Mouse (Mus musculus): ENCODE measurements around the gene Ddrgk1. TPM values are rescaled to one million over a fixed set of nuclear protein-coding genes. Genes with fewer than 3 reads are reported as not detected.
"Not testable (repeated sequence)": the region's sequence is repeated elsewhere in the genome, so short reads cannot be mapped to it uniquely, and the experiment has no call there.

The Ddrgk1 gene
- polyA plus RNA-seq, 1 experiment = 134 TPM

- no peaks in the 10 kb centered on the region for H3K4me1 ChIP-seq (ENCODE audit: control insufficient read depth, insufficient read depth, low read length)
- no peak for TF ChIP-seq CTCF (IDR thresholded peaks at IDR 0.05; ENCODE audit: low read depth, low read length)
- H3K27ac ChIP-seq (ENCODE audit: insufficient read depth, low read depth, low read length) = no peak overlapping the region
Observed at GRCm38 (mm10) chr2:130655660-130656339, 8.7 kb downstream of the Ddrgk1 start.

DNA sequence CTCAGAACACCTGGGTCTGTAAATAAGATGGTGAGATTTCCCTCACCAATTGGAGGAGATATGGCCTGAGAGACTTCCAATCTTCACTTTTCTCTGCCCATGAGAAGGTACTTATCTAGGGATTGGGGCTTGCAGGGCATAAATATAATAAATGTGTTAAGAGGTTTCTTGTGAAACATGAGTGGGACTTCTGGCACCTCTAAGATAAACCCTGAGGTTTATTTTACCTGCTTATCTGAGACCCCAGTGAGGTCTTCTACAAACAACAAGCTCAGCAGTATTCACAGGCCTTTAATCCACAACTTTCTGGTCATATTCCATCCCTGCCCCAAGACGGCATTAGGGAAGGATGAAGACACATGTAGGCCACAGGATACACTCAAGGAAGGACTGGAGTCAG, 10.7 kb downstream of the Ddrgk1 start:
- no peak overlapping the region for H3K4me3 ChIP-seq (ENCODE audit: insufficient read depth, low read length)
- TF ChIP-seq CTCF (IDR thresholded peaks at IDR 0.05; ENCODE audit: low read depth, low read length) = no peak
- no peak for TF ChIP-seq POLR2A (IDR thresholded peaks at IDR 0.05; ENCODE audit: borderline replicate concordance, low read depth, low read length)
- H3K4me1 ChIP-seq (ENCODE audit: control insufficient read depth, insufficient read depth, low read length) = no peaks in the 10 kb centered on the region
- no peak overlapping the region for H3K27ac ChIP-seq (ENCODE audit: insufficient read depth, low read depth, low read length)

More at GRCm38 (mm10) chr2:130655660-130656339, 8.7 kb downstream of the Ddrgk1 start:
- no peak overlapping the region for H3K4me3 ChIP-seq (ENCODE audit: insufficient read depth, low read length)

GRCm38 (mm10) chr2:130653303-130653702, 11.2 kb downstream of the Ddrgk1 start:
- H3K4me3 ChIP-seq (ENCODE audit: insufficient read depth, low read length) = no peak overlapping the region
- no peaks in the 10 kb centered on the region for H3K4me1 ChIP-seq (ENCODE audit: control insufficient read depth, insufficient read depth, low read length)
- no peak overlapping the region for H3K27ac ChIP-seq (ENCODE audit: insufficient read depth, low read depth, low read length)
- TF ChIP-seq CTCF (IDR thresholded peaks at IDR 0.05; ENCODE audit: low read depth, low read length) = no peak
- no peak for TF ChIP-seq POLR2A (IDR thresholded peaks at IDR 0.05; ENCODE audit: borderline replicate concordance, low read depth, low read length)

- H3K4me1 ChIP-seq (ENCODE audit: control insufficient read depth, insufficient read depth, low read length); H3K4me3 ChIP-seq (ENCODE audit: insufficient read depth, low read length); H3K27ac ChIP-seq (ENCODE audit: insufficient read depth, low read depth, low read length): not testable (repeated sequence)
Observed at GRCm38 (mm10) chr2:130649028-130649427, 15.4 kb downstream of the Ddrgk1 start.

GRCm38 (mm10) chr2:130645198-130645597, 19.3 kb downstream of the Ddrgk1 start:
- H3K4me3 ChIP-seq (ENCODE audit: insufficient read depth, low read length) = no peak overlapping the region
- TF ChIP-seq CTCF (IDR thresholded peaks at IDR 0.05; ENCODE audit: low read depth, low read length) (no peak), POLR2A (IDR thresholded peaks at IDR 0.05; ENCODE audit: borderline replicate concordance, low read depth, low read length) (no peak)
- H3K4me1 ChIP-seq (ENCODE audit: control insufficient read depth, insufficient read depth, low read length) = peaks cover 6% of the 10 kb centered on the region
- H3K27ac ChIP-seq (ENCODE audit: insufficient read depth, low read depth, low read length) = no peak overlapping the region

DNA sequence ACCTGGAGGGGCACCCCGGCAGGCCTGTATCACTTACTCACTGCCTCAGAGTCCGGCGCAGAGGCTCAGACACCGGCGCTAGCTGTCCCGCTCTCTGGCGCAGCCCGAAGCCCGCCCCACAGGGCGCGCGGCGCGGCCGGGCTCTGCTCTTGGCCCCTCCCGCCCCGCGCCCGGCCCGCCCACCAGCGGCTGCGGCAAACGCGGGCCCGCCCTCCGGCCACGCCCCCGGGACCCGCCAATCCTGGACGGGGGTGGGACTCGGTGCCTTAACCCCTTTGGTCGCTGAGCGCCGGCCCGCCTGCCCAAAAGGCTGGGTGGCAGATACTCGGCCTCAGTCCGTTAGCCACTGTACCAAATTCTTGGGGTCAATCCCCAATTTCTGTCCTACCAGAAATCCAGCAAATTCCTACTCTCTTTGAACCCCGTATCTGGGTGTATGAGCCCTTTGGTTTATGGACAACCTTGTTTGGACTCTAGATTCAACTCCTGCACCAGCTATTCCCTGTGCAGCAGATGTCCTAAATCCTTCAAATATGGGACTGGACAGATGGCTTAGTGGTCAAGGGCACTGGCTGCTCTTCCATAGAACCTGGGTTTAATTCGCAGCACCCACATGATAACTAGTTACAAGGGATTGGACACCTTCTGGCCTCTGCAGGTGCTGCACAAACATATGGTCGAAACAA, 21.6 kb downstream of the Ddrgk1 start, which contains the start of gene Lzts3:
TSS of gene Lzts3 (minus strand) at position 120 of the 686 bp plus-strand sequence.
- Histone ChIP-seq H3K4me3 (ENCODE audit: insufficient read depth, low read length) (peak within 1 kb of the TSS; percentile 78), H3K27ac (ENCODE audit: insufficient read depth, low read depth, low read length) (no peak within 1 kb of the TSS), H3K4me1 (ENCODE audit: control insufficient read depth, insufficient read depth, low read length) (peaks cover 6% of the 10 kb centered on the region)
- no peak for TF ChIP-seq CTCF (IDR thresholded peaks at IDR 0.05; ENCODE audit: low read depth, low read length)
- no peak for TF ChIP-seq POLR2A (IDR thresholded peaks at IDR 0.05; ENCODE audit: borderline replicate concordance, low read depth, low read length)

DNA sequence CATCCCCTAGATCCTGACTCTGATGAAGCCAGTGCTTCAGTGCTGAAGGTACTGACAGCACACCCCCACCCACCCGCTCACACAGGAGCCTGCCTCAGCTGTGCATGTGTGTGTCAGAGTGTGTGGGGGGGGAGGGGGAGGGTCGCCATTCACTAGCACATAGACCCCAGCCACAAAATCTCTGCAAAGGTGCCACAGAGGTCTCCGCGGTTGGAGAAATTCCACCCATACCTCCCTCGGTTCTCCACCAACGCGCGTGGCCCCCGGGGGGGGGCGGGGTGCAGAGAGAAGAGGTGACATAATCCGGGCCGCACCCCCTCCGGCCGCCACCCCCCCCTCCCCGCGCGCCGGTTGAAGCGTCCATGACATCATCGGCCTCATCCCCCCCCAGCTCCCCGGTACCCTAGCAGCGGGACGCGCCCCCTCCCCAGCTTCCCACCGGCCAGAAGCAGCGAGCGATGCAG, 22.2 kb downstream of the Ddrgk1 start:
- no peak for TF ChIP-seq POLR2A (IDR thresholded peaks at IDR 0.05; ENCODE audit: borderline replicate concordance, low read depth, low read length)
- no peak for TF ChIP-seq CTCF (IDR thresholded peaks at IDR 0.05; ENCODE audit: low read depth, low read length)
- peaks cover 6% of the 10 kb centered on the region for H3K4me1 ChIP-seq (ENCODE audit: control insufficient read depth, insufficient read depth, low read length)
- H3K27ac ChIP-seq (ENCODE audit: insufficient read depth, low read depth, low read length) = no peak overlapping the region

GRCm38 (mm10) chr2:130641351-130642025, 23.0 kb downstream of the Ddrgk1 start:
- TF ChIP-seq CTCF (IDR thresholded peaks at IDR 0.05; ENCODE audit: low read depth, low read length) (no peak), POLR2A (IDR thresholded peaks at IDR 0.05; ENCODE audit: borderline replicate concordance, low read depth, low read length) (no peak)
- Histone ChIP-seq H3K4me1 (ENCODE audit: control insufficient read depth, insufficient read depth, low read length) (peaks cover 6% of the 10 kb centered on the region), H3K4me3 (ENCODE audit: insufficient read depth, low read length) (no peak overlapping the region), H3K27ac (ENCODE audit: insufficient read depth, low read depth, low read length) (no peak overlapping the region)

More for the DNA sequence above, 22.2 kb downstream of the Ddrgk1 start:
- H3K4me3 ChIP-seq (ENCODE audit: insufficient read depth, low read length) = peak overlapping the region; percentile 78

GRCm38 (mm10) chr2:130639276-130639675, 25.2 kb downstream of the Ddrgk1 start:
- no peak overlapping the region for H3K27ac ChIP-seq (ENCODE audit: insufficient read depth, low read depth, low read length)
- TF ChIP-seq CTCF (IDR thresholded peaks at IDR 0.05; ENCODE audit: low read depth, low read length) (no peak), POLR2A (IDR thresholded peaks at IDR 0.05; ENCODE audit: borderline replicate concordance, low read depth, low read length) (no peak)
- no peak overlapping the region for H3K4me3 ChIP-seq (ENCODE audit: insufficient read depth, low read length)
- H3K4me1 ChIP-seq (ENCODE audit: control insufficient read depth, insufficient read depth, low read length) = peaks cover 6% of the 10 kb centered on the region

GRCm38 (mm10) chr2:130638101-130638611, 26.3 kb downstream of the Ddrgk1 start:
- Histone ChIP-seq H3K27ac (ENCODE audit: insufficient read depth, low read depth, low read length) (no peak overlapping the region), H3K4me1 (ENCODE audit: control insufficient read depth, insufficient read depth, low read length) (peaks cover 3% of the 10 kb centered on the region), H3K4me3 (ENCODE audit: insufficient read depth, low read length) (no peak overlapping the region)
- no peak for TF ChIP-seq CTCF (IDR thresholded peaks at IDR 0.05; ENCODE audit: low read depth, low read length)
- TF ChIP-seq POLR2A (IDR thresholded peaks at IDR 0.05; ENCODE audit: borderline replicate concordance, low read depth, low read length) = no peak
